Mouse (Mus musculus): ENCODE results near the gene Slc9a9.

DNA sequence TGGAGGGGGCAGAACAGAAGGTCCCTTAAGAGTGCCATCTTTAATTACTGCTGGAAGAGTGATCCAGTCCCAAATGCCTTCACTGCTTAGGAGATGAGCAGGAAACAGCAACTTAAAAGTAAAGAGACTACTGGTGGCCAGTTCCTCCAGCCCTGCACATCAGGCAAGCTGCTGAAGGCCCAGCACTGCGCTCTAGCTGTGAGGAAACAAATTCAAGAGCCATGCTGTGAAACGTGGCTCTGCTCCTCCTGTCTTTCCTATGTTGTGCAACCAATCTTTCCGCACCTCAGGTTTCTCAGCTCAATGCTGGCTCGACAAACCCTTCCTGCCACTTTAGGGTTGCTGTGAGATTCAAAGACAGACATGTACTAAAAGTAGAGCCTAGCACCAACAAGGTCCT is 22.3 kb upstream of the Slc9a9 start:
- no peak for TF ChIP-seq CTCF (IDR thresholded peaks at IDR 0.05; ENCODE audit: insufficient read depth, low read depth, low read length)
- no peak for TF ChIP-seq POLR2A (IDR thresholded peaks at IDR 0.05; ENCODE audit: insufficient read depth, low read depth, low read length)

Data from olfactory bulb, adult 2 months (tissue).